In genomic region chr7:4658128-4658907, GRCm38 (mm10) we compare ENCODE assay signal across 9 mouse cellular contexts. TPM values are rescaled to one million over a fixed set of nuclear protein-coding genes. Genes with fewer than 3 reads are reported as not detected.
A peak's percentile ranks its signal among the peaks of the same experiment; 100 is the strongest.
DNase-seq lines count a peak whose midpoint lies in the region; ATAC-seq and TF ChIP-seq lines count a peak whose summit lies in the region.
"Had no signal": no experiment of that assay in that cellular context is flagged by ENCODE, and none has a peak within 500 bp of the region (broad histone marks: within the 10 kb centered on the region; RNA-seq: fewer than 3 reads in every experiment).

No protein-coding gene starts in this region.

- TF ChIP-seq CTCF in G1E (IDR thresholded peaks at IDR 0.05; ENCODE audit: low read depth, low read length), result no peak
- TF ChIP-seq CTCF in olfactory bulb, adult 2 months (IDR thresholded peaks at IDR 0.05; ENCODE audit: insufficient read depth, low read depth, low read length), result no peak

- no peaks in the 10 kb centered on the region for H3K9me3 ChIP-seq in G1E (replicated peaks)
- no peaks in the 10 kb centered on the region for H3K9me3 ChIP-seq in embryonic facial prominence, embryonic 12.5 days
- H3K9me3 ChIP-seq in hindbrain, embryonic 13.5 days, result no peaks in the 10 kb centered on the region
- H3K9me3 ChIP-seq in liver, embryonic 12.5 days (replicated peaks), result no peaks in the 10 kb centered on the region

- TF ChIP-seq POLR2A in olfactory bulb, adult 2 months (IDR thresholded peaks at IDR 0.05; ENCODE audit: insufficient read depth, low read depth, low read length), result no peak

- H3K27ac ChIP-seq in embryonic facial prominence, embryonic 12.5 days, result peak overlapping the region; percentile 94
- peak overlapping the region; percentile 90 for H3K27ac ChIP-seq in hindbrain, embryonic 13.5 days
- peak overlapping the region; percentile 90 for H3K27ac ChIP-seq in liver, embryonic 12.5 days
- peak overlapping the region; percentile 99 for H3K27ac ChIP-seq in olfactory bulb, adult 2 months (ENCODE audit: insufficient read depth, low read depth, low read length)

- no peaks in the 10 kb centered on the region for H3K27me3 ChIP-seq in G1E (ENCODE audit: insufficient read depth, low read length)
- no peaks in the 10 kb centered on the region for H3K27me3 ChIP-seq in embryonic facial prominence, embryonic 12.5 days
- H3K27me3 ChIP-seq in hindbrain, embryonic 13.5 days, result no peaks in the 10 kb centered on the region
- no peaks in the 10 kb centered on the region for H3K27me3 ChIP-seq in liver, embryonic 12.5 days (replicated peaks)

- peak overlapping the region; percentile 89 for H3K9ac ChIP-seq in embryonic facial prominence, embryonic 12.5 days
- peak overlapping the region; percentile 95 for H3K9ac ChIP-seq in hindbrain, embryonic 13.5 days
- peak overlapping the region; percentile 97 for H3K9ac ChIP-seq in liver, embryonic 12.5 days

- DNase-seq in kidney, adult 18-20 months, result peak; percentile 43
- no peak for DNase-seq in kidney, postnatal 14 days
- DNase-seq in G1E (ENCODE audit: low spot score), result peak; percentile 70
- DNase-seq in layer of hippocampus, adult 9-10 months (ENCODE audit: low spot score), result no peak

- 1% methylated on average over 74 of the region's 78 CpGs for WGBS in embryonic facial prominence, embryonic 12.5 days
- under 1% methylated on average over 72 of the region's 78 CpGs for WGBS in hindbrain, embryonic 13.5 days
- under 1% methylated on average over 78 of the region's 78 CpGs for WGBS in liver, embryonic 12.5 days (ENCODE audit: insufficient replicate concordance)
- under 1% methylated on average over 78 of the region's 78 CpGs for WGBS in olfactory bulb, adult 2 months

- H3K4me3 ChIP-seq in G1E (ENCODE audit: low read depth, low read length), result peak overlapping the region; percentile 96
- H3K4me3 ChIP-seq in embryonic facial prominence, embryonic 12.5 days, result peak overlapping the region; percentile 75
- H3K4me3 ChIP-seq in hindbrain, embryonic 13.5 days, result peak overlapping the region; percentile 90
- H3K4me3 ChIP-seq in liver, embryonic 12.5 days, result peak overlapping the region; percentile 88
- peak overlapping the region; percentile 100 for H3K4me3 ChIP-seq in olfactory bulb, adult 2 months (ENCODE audit: insufficient read depth, low read depth, low read length)

- no peak for ATAC-seq in G1E (ENCODE audit: extremely low read depth, insufficient number of reproducible peaks, low FRiP score, poor library complexity, severe bottlenecking)
- peak; percentile 54 for ATAC-seq in embryonic facial prominence, embryonic 12.5 days (ENCODE audit: insufficient number of reproducible peaks, insufficient read depth, low FRiP score, low TSS enrichment)
- ATAC-seq in hindbrain, embryonic 13.5 days (ENCODE audit: low FRiP score), result peak; percentile 77
- peak; percentile 58 for ATAC-seq in liver, embryonic 12.5 days

- peak overlapping the region; percentile 66 for H3K4me2 ChIP-seq in embryonic facial prominence, embryonic 12.5 days (replicated peaks)
- H3K4me2 ChIP-seq in hindbrain, embryonic 13.5 days, result peak overlapping the region; percentile 94
- peak overlapping the region; percentile 90 for H3K4me2 ChIP-seq in liver, embryonic 12.5 days

- H3K4me1 ChIP-seq in G1E (ENCODE audit: insufficient read depth, low read depth, low read length), result peaks cover 69% of the 10 kb centered on the region
- peaks cover 32% of the 10 kb centered on the region for H3K4me1 ChIP-seq in embryonic facial prominence, embryonic 12.5 days
- H3K4me1 ChIP-seq in hindbrain, embryonic 13.5 days (replicated peaks), result peaks cover 55% of the 10 kb centered on the region
- H3K4me1 ChIP-seq in liver, embryonic 12.5 days, result peaks cover 66% of the 10 kb centered on the region
- peaks cover 24% of the 10 kb centered on the region for H3K4me1 ChIP-seq in olfactory bulb, adult 2 months (ENCODE audit: control insufficient read depth, insufficient read depth, low read length)

- peaks cover 69% of the 10 kb centered on the region for H3K36me3 ChIP-seq in G1E (replicated peaks)
- peaks cover 3% of the 10 kb centered on the region for H3K36me3 ChIP-seq in embryonic facial prominence, embryonic 12.5 days
- H3K36me3 ChIP-seq in hindbrain, embryonic 13.5 days, result peaks cover 16% of the 10 kb centered on the region
- peaks cover 40% of the 10 kb centered on the region for H3K36me3 ChIP-seq in liver, embryonic 12.5 days

RNA-seq across cellular contexts. Expression of gene Ppp6r1, which starts 0.5 kb away (rescaled TPM):
- total RNA-seq in G1E (2014; fragmentation: Nextera tagmentation) (97.4 and 108 TPM in 2 replicates), G1E (2017) (90.5 and 90.7 TPM in 2 replicates)
- 208 and 223 TPM in 2 replicates for polyA plus RNA-seq in G1E (2012)
- 10.6 and 11.7 TPM in 2 replicates for polyA plus RNA-seq in embryonic facial prominence, embryonic 12.5 days (2016; fragmentation: Nextera tagmentation; extraction: Ambion mirVana)
- 9.7 and 12.4 TPM in 2 replicates for polyA plus RNA-seq in hindbrain, embryonic 13.5 days (2015; fragmentation: Nextera tagmentation; extraction: Ambion mirVana)
- 12.0 and 12.7 TPM in 2 replicates for polyA plus RNA-seq in liver, embryonic 12.5 days (2016; fragmentation: Nextera tagmentation; extraction: Ambion mirVana)
- polyA plus RNA-seq in olfactory bulb, adult 2 months (2012; ENCODE audit: insufficient read depth, insufficient read length, low replicate concordance, missing spikeins), result 310 and 891 TPM in 2 replicates

RNA-seq across cellular contexts. Expression of gene Hspbp1, which starts 26.6 kb away (rescaled TPM):
- total RNA-seq in G1E (2014; fragmentation: Nextera tagmentation), result 55.3 and 67.8 TPM in 2 replicates
- 26.5 and 30.6 TPM in 2 replicates for total RNA-seq in G1E (2017)
- 124 and 152 TPM in 2 replicates for polyA plus RNA-seq in G1E (2012)
- 103 and 107 TPM in 2 replicates for polyA plus RNA-seq in embryonic facial prominence, embryonic 12.5 days (2016; fragmentation: Nextera tagmentation; extraction: Ambion mirVana)
- polyA plus RNA-seq in hindbrain, embryonic 13.5 days (2015; fragmentation: Nextera tagmentation; extraction: Ambion mirVana), result 128 and 137 TPM in 2 replicates
- 90.8 and 95.6 TPM in 2 replicates for polyA plus RNA-seq in liver, embryonic 12.5 days (2016; fragmentation: Nextera tagmentation; extraction: Ambion mirVana)
- not detected in 2 replicates for polyA plus RNA-seq in olfactory bulb, adult 2 months (2012; ENCODE audit: insufficient read depth, insufficient read length, low replicate concordance, missing spikeins)

RNA-seq across cellular contexts. Expression of gene Tmem86b, which starts 27.1 kb away (rescaled TPM):
- total RNA-seq in G1E (2014; fragmentation: Nextera tagmentation) (10.3 and 40.0 TPM in 2 replicates), G1E (2017) (9.3 and 10.4 TPM in 2 replicates)
- polyA plus RNA-seq in G1E (2012), result 3.8 and 4.8 TPM in 2 replicates
- polyA plus RNA-seq in embryonic facial prominence, embryonic 12.5 days (2016; fragmentation: Nextera tagmentation; extraction: Ambion mirVana), result 1.9 and 2.2 TPM in 2 replicates
- polyA plus RNA-seq in hindbrain, embryonic 13.5 days (2015; fragmentation: Nextera tagmentation; extraction: Ambion mirVana), result 3.5 and 3.8 TPM in 2 replicates
- 25.7 and 26.1 TPM in 2 replicates for polyA plus RNA-seq in liver, embryonic 12.5 days (2016; fragmentation: Nextera tagmentation; extraction: Ambion mirVana)
- not detected in 2 replicates for polyA plus RNA-seq in olfactory bulb, adult 2 months (2012; ENCODE audit: insufficient read depth, insufficient read length, low replicate concordance, missing spikeins)

RNA-seq across cellular contexts. Expression of gene Brsk1, which starts 32.1 kb away (rescaled TPM):
- total RNA-seq in G1E (2014; fragmentation: Nextera tagmentation), result not detected in 2 replicates
- 0.44 TPM in 1 of 2 replicates, not detected in the other for total RNA-seq in G1E (2017)
- not detected in 2 replicates for polyA plus RNA-seq in G1E (2012)
- 2.8 and 3.6 TPM in 2 replicates for polyA plus RNA-seq in embryonic facial prominence, embryonic 12.5 days (2016; fragmentation: Nextera tagmentation; extraction: Ambion mirVana)
- 7.2 and 7.5 TPM in 2 replicates for polyA plus RNA-seq in hindbrain, embryonic 13.5 days (2015; fragmentation: Nextera tagmentation; extraction: Ambion mirVana)
- 0.19 and 0.29 TPM in 2 replicates for polyA plus RNA-seq in liver, embryonic 12.5 days (2016; fragmentation: Nextera tagmentation; extraction: Ambion mirVana)
- polyA plus RNA-seq in olfactory bulb, adult 2 months (2012; ENCODE audit: insufficient read depth, insufficient read length, low replicate concordance, missing spikeins), result not detected in 2 replicates

RNA-seq across cellular contexts. Expression of gene Ptprh, which starts 54.5 kb away (rescaled TPM):
- total RNA-seq in G1E (2014; fragmentation: Nextera tagmentation), result not detected in 2 replicates
- total RNA-seq in G1E (2017), result 0.05 and 0.06 TPM in 2 replicates
- not detected in 2 replicates for polyA plus RNA-seq in G1E (2012)
- not detected in 2 replicates for polyA plus RNA-seq in embryonic facial prominence, embryonic 12.5 days (2016; fragmentation: Nextera tagmentation; extraction: Ambion mirVana)
- 0.71 and 0.97 TPM in 2 replicates for polyA plus RNA-seq in hindbrain, embryonic 13.5 days (2015; fragmentation: Nextera tagmentation; extraction: Ambion mirVana)
- polyA plus RNA-seq in liver, embryonic 12.5 days (2016; fragmentation: Nextera tagmentation; extraction: Ambion mirVana), result not detected in 2 replicates
- polyA plus RNA-seq in olfactory bulb, adult 2 months (2012; ENCODE audit: insufficient read depth, insufficient read length, low replicate concordance, missing spikeins), result not detected in 2 replicates
- total RNA-seq: hematopoietic stem cell, adult 5-6 weeks had no signal

Comparison
In these comparisons a context has a peak if more than half of its experiments do, and no peak if none do; other contexts are left out.
1. DNase-seq: peak in kidney, adult 18-20 months (single experiment) and G1E (single experiment); none in kidney, postnatal 14 days (single experiment) and layer of hippocampus, adult 9-10 months (single experiment).
2. RNA of gene Ppp6r1, which starts 0.5 kb away (polyA plus RNA-seq): 310 to 891 TPM in olfactory bulb, adult 2 months and 208 to 223 TPM in G1E; 12.0 to 12.7 TPM in liver, embryonic 12.5 days, 9.7 to 12.4 TPM in hindbrain, embryonic 13.5 days and 10.6 to 11.7 TPM in embryonic facial prominence, embryonic 12.5 days; every median in the first group is over 10 times any median in the second.
3. RNA of gene Hspbp1, which starts 26.6 kb away (polyA plus RNA-seq): 128 to 137 TPM in hindbrain, embryonic 13.5 days, 124 to 152 TPM in G1E, 103 to 107 TPM in embryonic facial prominence, embryonic 12.5 days and 90.8 to 95.6 TPM in liver, embryonic 12.5 days; not detected in olfactory bulb, adult 2 months; every median in the first group is over 10 times any median in the second.
4. Peak in every context shown above with its lines, with median percentiles within 50 percentile points of each other: H3K4me3 ChIP-seq, H3K27ac ChIP-seq, H3K4me2 ChIP-seq and H3K9ac ChIP-seq.